Mouse (Mus musculus) small intestine, adult 2 months (tissue): ENCODE data around the gene Tpo.

Experiments
- CTCF ChIP-seq: fragments of 200-500 bp; IDR thresholded peaks from 2 replicates; pipeline ENCODE4 v1.5.1; 2012; ENCODE audit warnings: low read depth, mild to moderate bottlenecking, control low read depth, inconsistent platforms, low read length, moderate library complexity, mixed read lengths; ENCODE audit not compliant: insufficient replicate concordance, insufficient read length; ENCODE audit errors: extremely low read depth
- POLR2A ChIP-seq: fragments of 200-500 bp; IDR thresholded peaks from 2 replicates; pipeline ENCODE4 v1.6.1; 2012; ENCODE audit warnings: low read depth, mild to moderate bottlenecking, control low read depth, inconsistent platforms, low read length, moderate library complexity

GRCm38 (mm10) chr12:30048848-30049247 lies 83.6 kb downstream of the Tpo start:
- TF ChIP-seq CTCF (no peak), POLR2A (no peak)
